Mouse (Mus musculus) lung, postnatal 0 days (tissue): ENCODE results near the gene Ctsll3. TPM values are rescaled to one million over a fixed set of nuclear protein-coding genes. Genes with fewer than 3 reads are reported as not detected.

ENCODE experiments used
- ATAC-seq: fragments of 200-750 bp; cut with Nextera tagmentation; 2 replicates; pipeline ENCODE4 v1.8.0; 2017; ENCODE audit warnings: moderate library complexity
- DNase-seq: peaks from one replicate; pipeline ENCODE4 v3.0.0-alpha.2; 2016; ENCODE audit warnings: low spot score
- H3K27ac ChIP-seq: fragments of 300-500 bp; sonication (generic); 2 replicates; pipeline ENCODE4 v1.5.1; 2014; ENCODE audit warnings: antibody characterized with exemption, mild to moderate bottlenecking, low read length, mixed read lengths
- H3K27me3 ChIP-seq: fragments of 300-500 bp; sonication (generic); replicated peaks from 2 replicates; pipeline ENCODE4 v1.6.1; 2014; ENCODE audit warnings: low read length, mixed read lengths; ENCODE audit not compliant: insufficient read depth
- H3K36me3 ChIP-seq: fragments of 300-500 bp; sonication (generic); 2 replicates; pipeline ENCODE4 v1.6.1; 2014; ENCODE audit warnings: low read length, mixed read lengths; ENCODE audit not compliant: insufficient read depth
- H3K4me1 ChIP-seq: fragments of 300-500 bp; sonication (generic); 2 replicates; pipeline ENCODE4 v1.6.1; 2014; ENCODE audit warnings: antibody characterized with exemption, low read depth, low read length, mixed read lengths; ENCODE audit not compliant: insufficient read depth
- H3K4me2 ChIP-seq: fragments of 300-500 bp; sonication (generic); replicated peaks from 2 replicates; pipeline ENCODE4 v1.6.1; 2014; ENCODE audit warnings: low read depth, mild to moderate bottlenecking, low read length, moderate library complexity, mixed read lengths
- H3K4me3 ChIP-seq: fragments of 300-500 bp; sonication (generic); 2 replicates; pipeline ENCODE4 v1.5.1; 2014; ENCODE audit warnings: low read depth, low read length
- H3K9ac ChIP-seq: fragments of 300-500 bp; sonication (generic); replicated peaks from 2 replicates; pipeline ENCODE4 v1.6.1; 2014; ENCODE audit warnings: low read depth, mild to moderate bottlenecking
- H3K9me3 ChIP-seq: fragments of 300-500 bp; sonication (generic); 2 replicates; pipeline ENCODE4 v1.6.1; 2016; ENCODE audit warnings: low read length, mixed read lengths
- CTCF ChIP-seq: IDR thresholded peaks from 2 replicates; pipeline ENCODE4 v1.5.1; 2016; ENCODE audit warnings: antibody characterized with exemption, mild to moderate bottlenecking
- EP300 ChIP-seq: IDR thresholded peaks from 2 replicates; pipeline ENCODE4 v1.6.1; 2016; ENCODE audit warnings: antibody characterized with exemption, mild to moderate bottlenecking, control low read depth
- WGBS: fragments of 180-500 bp; shearing (Covaris S2); extraction: QIAGEN DNeasy Blood & Tissue Kit; methylation state at CpG from one replicate; pipeline ENCODE4 v1.1.7; 2014; 5-methylcytosine and 5-hydroxymethylcytosine counted together
- polyA plus RNA-seq: library from polyadenylated mRNA; unstranded; fragments of >200 nt; fragmentation: Nextera tagmentation; extraction: Ambion mirVana; gene quantifications from 2 replicates; pipeline ENCODE4 v1.2.1, GENCODE M21; 2015

Ctsll3 gene
- polyA plus RNA-seq, 1 experiment from 2014 or later, result not detected

DNA sequence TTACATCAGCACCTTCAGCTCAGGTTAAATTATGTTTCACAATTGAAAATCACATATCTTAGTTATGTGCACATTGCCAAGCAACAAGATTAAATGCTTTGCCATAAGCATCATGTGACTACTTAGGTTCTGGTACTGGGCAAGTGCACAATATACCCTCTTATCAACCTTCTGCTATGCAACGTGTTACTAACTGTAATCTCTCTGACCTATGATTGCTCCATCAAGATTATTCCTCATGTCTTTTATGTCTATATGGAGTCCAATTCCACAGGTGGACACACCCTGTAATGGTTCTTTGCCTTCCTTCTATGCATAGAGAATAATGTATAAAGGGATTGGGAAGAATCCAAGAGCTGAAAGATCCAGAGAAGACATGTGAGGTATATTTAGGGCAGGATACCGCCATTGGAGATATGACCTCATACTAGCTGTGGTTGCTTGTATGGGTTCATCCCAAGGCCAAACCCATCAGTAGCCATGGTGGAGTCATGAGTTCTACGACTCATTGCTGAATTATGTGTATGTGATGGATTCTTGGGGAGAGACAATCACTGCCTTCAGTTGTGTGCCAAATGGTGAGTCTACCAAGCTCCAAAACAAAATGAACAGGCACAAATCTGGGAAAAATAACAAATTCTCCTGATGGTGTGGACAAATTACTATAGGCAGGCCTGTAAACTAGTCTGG lies 18.0 kb upstream of the Ctsll3 start:
- 49% methylated on average over 3 of the region's 3 CpGs for WGBS
- Histone ChIP-seq H3K4me1 (no peaks in the 10 kb centered on the region), H3K36me3 (no peaks in the 10 kb centered on the region)

DNA sequence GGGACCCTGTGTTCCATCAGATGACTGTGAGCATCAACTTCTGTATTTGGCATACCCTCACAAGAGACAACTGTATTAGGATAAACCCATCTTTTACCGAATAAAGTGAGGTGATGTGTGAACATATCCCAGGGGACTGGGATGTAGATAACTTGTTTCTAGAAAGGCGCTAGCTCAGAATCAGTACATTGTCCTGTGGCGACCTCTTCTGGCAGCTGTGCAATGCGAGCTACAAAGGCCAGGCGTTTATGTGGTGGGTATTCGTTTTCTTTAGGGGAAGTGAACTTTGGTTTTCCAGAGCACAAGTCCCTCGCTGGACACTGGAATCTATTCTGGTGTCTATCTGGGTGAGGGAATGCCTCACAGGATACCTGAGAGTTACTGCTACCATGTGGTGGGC lies 16.8 kb upstream of the Ctsll3 start:
- 9% methylated on average over 7 of the region's 7 CpGs for WGBS
- no peaks in the 10 kb centered on the region for H3K36me3 ChIP-seq
- H3K4me3 ChIP-seq, result no peak overlapping the region
- no peaks in the 10 kb centered on the region for H3K9me3 ChIP-seq
- DNase-seq, result peak; percentile 63
- no peak overlapping the region for H3K9ac ChIP-seq
- no peak overlapping the region for H3K27ac ChIP-seq
- H3K27me3 ChIP-seq, result no peaks in the 10 kb centered on the region
- TF ChIP-seq EP300, result no peak
- peak; percentile 86 for TF ChIP-seq CTCF
- H3K4me2 ChIP-seq, result no peak overlapping the region
- H3K4me1 ChIP-seq, result no peaks in the 10 kb centered on the region
- ATAC-seq, result no peak; the same call in 1 of the 2 replicates

More for the DNA sequence above, 18.0 kb upstream of the Ctsll3 start:
- Histone ChIP-seq H3K4me2 (no peak overlapping the region), H3K27ac (no peak overlapping the region), H3K4me3 (no peak overlapping the region), H3K9ac (no peak overlapping the region), H3K27me3 (no peaks in the 10 kb centered on the region), H3K9me3 (no peaks in the 10 kb centered on the region)
- TF ChIP-seq CTCF (no peak), EP300 (no peak)
- no peak for ATAC-seq
- no peak for DNase-seq

DNA sequence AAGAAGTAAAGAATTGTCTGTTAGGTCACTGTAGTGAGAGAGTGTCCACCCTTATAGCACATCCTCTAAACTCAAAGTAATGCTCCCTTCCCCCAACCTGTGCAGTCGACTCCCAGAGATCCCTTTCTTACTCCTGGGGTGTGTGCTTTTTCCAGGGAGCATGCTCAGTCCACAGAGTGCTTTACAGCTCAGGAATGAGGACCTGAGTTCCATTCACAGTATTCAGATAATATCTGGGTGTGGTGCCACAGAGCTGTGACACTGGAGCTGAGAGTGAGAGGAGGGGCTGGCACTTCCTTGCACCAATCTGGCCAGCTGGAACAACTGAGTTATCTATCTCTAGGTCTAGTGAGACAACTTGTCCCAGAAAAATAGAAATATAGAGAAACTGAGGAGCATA lies 11.1 kb upstream of the Ctsll3 start:
- Histone ChIP-seq H3K4me1 (no peaks in the 10 kb centered on the region), H3K36me3 (no peaks in the 10 kb centered on the region), H3K9me3 (no peaks in the 10 kb centered on the region), H3K9ac (no peak overlapping the region), H3K4me2 (no peak overlapping the region), H3K4me3 (no peak overlapping the region), H3K27ac (no peak overlapping the region), H3K27me3 (no peaks in the 10 kb centered on the region)
- 45% methylated on average over 1 of the region's 1 CpGs for WGBS
- peak; percentile 10 for DNase-seq
- TF ChIP-seq EP300 (no peak), CTCF (no peak)
- ATAC-seq, result peak; percentile 41

DNA sequence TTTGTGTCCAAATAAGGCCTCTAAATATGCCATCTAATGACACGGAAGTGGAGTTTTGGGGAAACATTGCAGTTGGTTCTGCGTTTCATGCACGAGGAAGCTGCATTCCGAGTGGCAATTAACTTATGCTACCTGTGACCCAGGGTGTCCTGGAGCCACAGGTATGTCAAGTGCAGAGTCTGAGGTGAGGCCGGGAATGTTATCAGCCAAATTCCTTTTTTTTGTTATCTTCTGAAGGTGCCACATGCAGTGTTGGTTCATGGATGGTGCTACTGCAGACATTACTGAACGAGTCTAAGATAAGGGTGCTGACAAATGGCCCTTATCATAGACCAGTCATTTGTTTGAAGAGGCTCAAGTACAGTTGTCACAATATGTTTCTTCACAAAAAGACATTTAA lies 10.1 kb upstream of the Ctsll3 start:
- ATAC-seq (peak; percentile 67), DNase-seq (no peak)
- H3K36me3 ChIP-seq, result no peaks in the 10 kb centered on the region
- no peak overlapping the region for H3K4me2 ChIP-seq
- TF ChIP-seq EP300 (peak; percentile 54), CTCF (no peak)
- 50% methylated on average over 6 of the region's 6 CpGs for WGBS
- no peaks in the 10 kb centered on the region for H3K27me3 ChIP-seq
- H3K4me3 ChIP-seq, result no peak overlapping the region
- no peaks in the 10 kb centered on the region for H3K4me1 ChIP-seq
- no peak overlapping the region for H3K27ac ChIP-seq
- H3K9ac ChIP-seq, result no peak overlapping the region
- no peaks in the 10 kb centered on the region for H3K9me3 ChIP-seq

DNA sequence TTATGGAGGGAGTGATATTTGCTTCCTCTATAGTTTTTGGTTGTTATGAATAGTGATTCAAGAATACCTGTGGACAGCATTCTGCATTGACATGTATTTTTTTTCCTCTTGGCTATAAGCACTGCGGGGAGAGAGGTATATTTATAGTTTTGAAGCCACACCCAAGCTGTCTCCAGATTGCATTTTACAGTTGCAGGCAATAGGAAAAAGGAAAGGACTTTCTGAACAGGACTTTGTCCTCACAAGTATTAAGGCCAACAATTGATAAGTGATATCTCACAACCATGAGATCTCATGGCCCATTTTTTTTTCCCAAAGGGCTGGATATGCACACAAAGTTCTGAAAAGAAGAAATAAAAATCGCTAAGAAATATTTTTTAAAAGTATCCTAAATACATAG lies 7.0 kb upstream of the Ctsll3 start:
- Histone ChIP-seq H3K4me2 (no peak overlapping the region), H3K27ac (no peak overlapping the region), H3K36me3 (no peaks in the 10 kb centered on the region), H3K4me3 (no peak overlapping the region), H3K9me3 (no peaks in the 10 kb centered on the region), H3K27me3 (no peaks in the 10 kb centered on the region), H3K9ac (no peak overlapping the region), H3K4me1 (no peaks in the 10 kb centered on the region)
- TF ChIP-seq EP300 (no peak), CTCF (no peak)
- ATAC-seq, result no peak
- DNase-seq, result no peak
- WGBS, result 69% methylated on average over 2 of the region's 2 CpGs

DNA sequence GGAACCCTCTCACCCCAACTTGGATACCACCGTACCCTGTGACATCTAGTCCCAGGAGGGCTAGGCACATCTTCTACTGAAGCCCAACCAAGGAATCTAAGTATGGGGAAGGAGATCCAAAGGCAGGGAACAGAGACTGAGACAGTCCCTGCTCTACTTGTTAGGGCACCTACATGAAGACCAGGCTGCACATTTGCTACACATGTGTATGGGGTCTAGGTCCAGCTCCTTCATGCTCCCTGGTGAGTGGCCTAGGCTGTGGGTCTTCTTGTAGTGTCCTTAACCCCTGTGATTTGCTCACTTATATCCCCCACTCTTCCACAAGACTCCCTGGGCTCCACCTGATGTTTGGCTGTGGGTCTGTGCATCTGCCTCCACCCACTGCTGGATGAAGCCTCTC lies 13.2 kb downstream of the Ctsll3 start:
- Histone ChIP-seq H3K27me3 (no peaks in the 10 kb centered on the region), H3K9ac (no peak overlapping the region), H3K4me3 (no peak overlapping the region), H3K27ac (no peak overlapping the region), H3K4me2 (no peak overlapping the region), H3K36me3 (no peaks in the 10 kb centered on the region), H3K4me1 (no peaks in the 10 kb centered on the region), H3K9me3 (no peaks in the 10 kb centered on the region)
- TF ChIP-seq CTCF (no peak), EP300 (no peak)
- ATAC-seq (no peak), DNase-seq (no peak)
- 62% methylated on average over 1 of the region's 1 CpGs for WGBS

DNA sequence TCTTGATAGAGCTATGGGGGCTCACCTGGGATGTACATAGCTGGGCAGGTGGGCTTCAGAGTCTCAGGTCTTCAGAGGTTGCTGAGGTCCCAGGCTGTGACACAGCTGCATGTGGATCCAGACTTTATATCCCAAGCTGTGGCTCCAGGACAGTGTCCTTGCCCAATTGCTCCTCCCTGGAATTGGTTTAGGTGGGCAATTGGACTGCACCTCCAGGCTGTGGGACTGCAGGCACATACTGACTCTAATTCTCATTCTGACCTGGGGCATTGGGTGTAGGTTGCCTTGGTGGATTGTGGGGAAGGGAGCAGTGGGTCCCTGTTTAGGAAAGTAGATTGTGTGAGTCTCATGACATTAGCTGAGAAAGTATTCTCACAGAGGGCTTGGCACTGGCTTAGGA lies 16.4 kb downstream of the Ctsll3 start, which contains the start of gene BC051665:
Gene BC051665 (minus strand): TSS at position 101 of the 400 bp plus-strand sequence.
- no peaks in the 10 kb centered on the region for H3K36me3 ChIP-seq
- H3K27ac ChIP-seq, result no peak within 1 kb of the TSS
- no peaks in the 10 kb centered on the region for H3K27me3 ChIP-seq
- no peak for ATAC-seq
- H3K4me3 ChIP-seq, result no peak within 1 kb of the TSS
- DNase-seq, result no peak
- no peaks in the 10 kb centered on the region for H3K9me3 ChIP-seq
- H3K4me1 ChIP-seq, result no peaks in the 10 kb centered on the region
- H3K9ac ChIP-seq, result no peak within 1 kb of the TSS
- TF ChIP-seq CTCF (no peak), EP300 (no peak)
- H3K4me2 ChIP-seq, result no peak within 1 kb of the TSS
